Mouse (Mus musculus): ENCODE data around the gene Gm6583.

The Gm6583 gene

DNA sequence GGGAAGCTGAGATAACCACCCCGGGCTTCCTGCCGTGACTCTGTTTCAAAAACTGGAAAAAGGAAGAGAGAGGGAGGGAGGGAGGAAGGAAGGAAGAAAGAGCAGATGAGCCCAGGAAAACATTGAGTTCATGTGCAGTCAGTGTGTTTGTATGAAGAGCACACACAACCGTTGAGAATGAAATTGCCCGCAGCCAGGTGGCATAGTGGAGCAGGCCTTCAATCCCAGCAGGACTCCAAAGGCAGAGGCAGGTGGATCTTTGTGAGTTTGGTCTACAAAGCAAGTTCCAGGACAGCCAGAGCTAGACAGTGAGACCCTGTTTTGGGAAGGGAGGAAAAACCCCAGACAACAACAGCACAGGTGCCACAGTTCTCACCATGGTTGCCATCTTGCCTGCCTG, 11.5 kb upstream of the Gm6583 start:
- no peak for DNase-seq

DNA sequence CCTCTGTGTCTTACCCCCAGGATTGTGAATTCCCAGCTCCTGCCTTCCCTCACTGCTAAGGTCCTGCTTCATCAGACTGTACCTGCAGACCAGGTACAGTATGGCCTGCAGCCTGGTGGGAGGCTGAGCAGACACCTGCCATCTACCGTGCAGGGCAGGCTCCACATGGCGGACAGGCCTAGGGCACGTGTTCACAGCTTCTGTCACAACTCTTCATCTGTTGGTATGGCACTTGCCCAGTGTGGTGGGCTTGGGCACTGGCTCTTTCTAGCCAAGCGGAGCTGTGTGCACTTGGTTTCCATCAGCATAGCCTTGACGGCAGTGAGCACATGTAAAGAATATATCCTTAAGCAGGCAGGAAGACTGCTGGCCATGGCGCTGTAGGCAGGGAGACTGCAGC, 11.0 kb upstream of the Gm6583 start:
- no peak for DNase-seq

DNA sequence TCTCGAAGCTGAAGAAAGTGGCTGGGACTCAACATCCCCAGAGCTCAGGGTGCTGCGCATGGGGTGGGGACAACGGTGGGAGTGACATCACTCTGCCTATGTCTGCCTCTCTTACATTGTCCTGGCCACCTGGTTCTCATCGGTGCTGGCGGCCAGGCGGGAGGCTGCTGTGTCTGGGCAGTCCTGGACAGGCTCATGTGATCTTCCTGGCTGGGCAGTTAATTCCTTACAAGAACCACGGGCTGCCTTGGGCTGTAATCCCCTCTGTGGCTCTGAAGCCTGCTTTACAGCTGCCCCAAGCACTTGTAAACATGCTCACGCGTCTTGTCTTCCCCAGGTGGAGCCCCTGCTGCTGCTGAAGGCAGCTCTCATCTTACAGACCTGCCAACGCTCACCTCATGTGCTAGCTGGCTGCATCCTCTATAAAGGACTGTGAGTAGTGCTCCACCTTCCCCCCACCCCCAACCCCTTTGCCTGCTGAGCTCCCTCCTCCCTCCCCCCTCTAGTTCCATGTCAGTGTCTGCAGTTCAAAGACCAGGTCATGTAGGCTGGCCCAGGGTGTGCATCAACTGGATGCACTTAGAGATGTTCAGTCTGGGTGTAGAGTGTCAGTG, 8.5 kb upstream of the Gm6583 start:
- DNase-seq, result no peak

DNA sequence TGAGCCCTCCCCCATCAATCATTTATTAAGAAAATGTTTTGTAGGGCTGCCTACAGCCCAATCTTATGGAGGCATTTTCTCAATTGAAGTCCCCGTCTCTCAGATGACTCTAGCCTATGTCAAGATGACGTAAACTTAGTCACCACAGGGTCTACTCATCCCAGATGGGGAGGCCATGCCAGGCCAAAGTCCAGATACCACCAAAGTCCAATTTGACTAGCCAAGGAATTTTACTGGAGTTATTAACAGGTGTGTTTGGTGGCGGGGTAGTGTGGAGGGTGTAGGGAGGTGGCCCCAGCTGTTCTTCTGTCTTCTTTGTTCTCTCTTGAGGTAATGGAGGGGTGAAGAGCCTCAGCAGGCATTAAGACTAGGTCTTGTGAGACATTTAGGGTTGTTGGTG, 4.2 kb upstream of the Gm6583 start:
- DNase-seq, result no peak

DNA sequence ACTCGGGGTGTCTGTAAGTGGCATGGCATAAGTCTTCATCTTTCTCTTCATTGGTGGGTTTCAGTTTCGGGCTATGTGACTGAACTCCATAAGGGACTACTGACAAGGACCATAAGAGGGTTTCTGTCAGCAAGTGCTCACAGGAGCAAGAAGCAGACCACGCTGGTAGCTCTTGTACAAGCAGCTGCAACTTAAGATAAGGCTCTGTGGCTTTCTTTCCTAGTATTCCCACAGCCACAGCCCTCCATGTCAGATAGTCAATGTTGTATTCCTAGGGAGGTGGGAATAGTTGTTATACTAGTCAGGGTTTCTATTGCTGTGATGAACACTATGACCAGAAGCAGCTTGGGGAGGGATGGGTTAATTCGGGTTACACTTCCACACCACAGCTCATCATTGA, 3.7 kb upstream of the Gm6583 start:
- DNase-seq, result no peak

DNA sequence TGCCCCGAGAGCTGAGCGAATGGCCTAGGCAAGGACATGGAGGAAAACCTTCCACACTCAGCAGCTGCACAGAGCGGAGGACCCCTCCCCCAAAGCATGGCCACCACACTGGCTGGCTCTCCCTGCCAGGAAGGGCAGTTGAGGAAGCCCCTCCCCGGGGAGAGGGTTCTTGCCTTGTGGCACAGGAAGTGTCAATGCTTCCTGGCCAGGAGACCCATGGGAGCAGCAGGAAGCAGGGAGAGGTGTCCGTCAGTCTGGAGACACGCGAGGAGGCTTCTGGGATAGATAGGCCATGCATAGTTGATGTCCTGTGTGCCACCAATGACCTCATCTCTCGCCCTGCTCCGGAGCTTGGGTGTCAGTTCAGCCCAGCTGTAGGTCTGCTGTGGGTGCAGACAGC, 489 bp upstream of the Gm6583 start:
- peak; percentile 21 to 51 for DNase-seq

DNA sequence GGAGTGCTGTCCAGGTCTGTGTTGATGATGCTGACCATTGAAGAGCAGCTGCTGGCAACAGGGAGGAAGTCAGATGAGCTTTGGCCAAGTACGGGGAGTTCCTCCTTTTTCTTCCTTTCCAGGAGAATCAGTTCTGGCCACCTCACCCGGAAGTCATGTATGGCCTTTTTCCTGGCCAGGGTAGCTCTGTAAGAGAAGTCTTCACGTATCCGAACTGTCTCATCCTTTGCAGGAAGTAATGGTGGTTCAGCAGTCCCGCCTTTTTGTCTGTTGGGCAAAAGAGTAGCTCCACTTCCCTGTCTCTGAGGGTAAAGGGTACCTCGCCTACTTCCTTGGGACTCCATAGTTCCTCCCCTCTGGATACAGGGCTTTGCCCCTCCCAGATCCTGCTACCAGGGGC, 340 bp downstream of the Gm6583 start:
- no peak for DNase-seq

DNA sequence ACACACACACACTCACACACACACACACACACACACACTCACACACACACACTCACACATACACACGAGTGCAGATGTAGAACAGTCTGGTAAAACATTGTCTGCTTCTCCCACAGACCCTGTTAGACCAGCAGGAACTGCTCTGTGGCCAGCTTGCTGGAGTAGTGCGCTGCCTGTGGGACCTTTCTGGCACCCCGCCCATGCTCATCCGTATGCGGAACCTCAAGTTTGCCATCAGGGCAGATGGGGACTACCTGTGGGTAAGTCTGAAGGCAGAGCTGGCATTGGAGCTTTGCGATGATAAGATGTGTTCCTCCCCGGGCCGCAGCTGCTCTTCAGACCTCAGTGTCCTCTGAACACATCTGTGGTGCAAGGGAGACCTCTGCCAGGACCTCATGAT, 6.7 kb downstream of the Gm6583 start:
- DNase-seq, result no peak

DNA sequence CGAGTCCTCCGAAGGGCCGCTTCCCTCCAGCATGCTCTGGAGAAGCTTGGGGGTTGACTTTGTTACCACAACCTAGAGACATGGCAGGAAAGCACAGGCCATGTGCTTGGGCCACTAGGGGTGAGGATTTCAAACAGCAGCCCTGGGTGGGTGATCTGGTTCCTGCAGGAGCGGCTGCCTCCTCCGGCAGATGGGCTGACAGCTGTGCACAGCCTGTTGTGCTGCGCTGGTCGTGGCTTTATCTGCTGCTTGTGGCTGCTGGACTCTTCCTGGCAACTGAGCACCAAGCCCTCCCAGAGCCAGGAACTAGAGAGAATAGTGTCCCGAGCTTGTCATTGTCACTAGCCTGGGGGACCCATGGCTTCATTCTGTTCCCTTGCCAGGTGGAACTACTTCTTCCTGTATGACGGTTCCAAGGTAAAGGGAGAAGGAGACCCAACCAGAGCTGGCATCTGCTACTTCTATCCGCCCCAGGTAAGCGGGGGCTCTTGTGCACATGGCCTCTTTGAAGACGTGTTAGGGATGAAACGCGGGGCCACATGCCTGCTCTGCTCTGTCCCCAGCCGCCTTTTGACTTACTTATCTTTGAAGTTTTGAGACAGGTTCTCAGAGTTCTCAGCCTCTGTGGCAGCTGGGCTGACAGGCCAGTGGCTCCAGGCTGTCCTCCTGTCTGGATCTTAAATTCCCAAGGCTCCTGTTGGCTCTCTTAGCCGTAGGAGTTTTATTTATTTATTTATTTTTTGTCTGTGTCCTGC, 9.4 kb downstream of the Gm6583 start:
- DNase-seq, result no peak

DNA sequence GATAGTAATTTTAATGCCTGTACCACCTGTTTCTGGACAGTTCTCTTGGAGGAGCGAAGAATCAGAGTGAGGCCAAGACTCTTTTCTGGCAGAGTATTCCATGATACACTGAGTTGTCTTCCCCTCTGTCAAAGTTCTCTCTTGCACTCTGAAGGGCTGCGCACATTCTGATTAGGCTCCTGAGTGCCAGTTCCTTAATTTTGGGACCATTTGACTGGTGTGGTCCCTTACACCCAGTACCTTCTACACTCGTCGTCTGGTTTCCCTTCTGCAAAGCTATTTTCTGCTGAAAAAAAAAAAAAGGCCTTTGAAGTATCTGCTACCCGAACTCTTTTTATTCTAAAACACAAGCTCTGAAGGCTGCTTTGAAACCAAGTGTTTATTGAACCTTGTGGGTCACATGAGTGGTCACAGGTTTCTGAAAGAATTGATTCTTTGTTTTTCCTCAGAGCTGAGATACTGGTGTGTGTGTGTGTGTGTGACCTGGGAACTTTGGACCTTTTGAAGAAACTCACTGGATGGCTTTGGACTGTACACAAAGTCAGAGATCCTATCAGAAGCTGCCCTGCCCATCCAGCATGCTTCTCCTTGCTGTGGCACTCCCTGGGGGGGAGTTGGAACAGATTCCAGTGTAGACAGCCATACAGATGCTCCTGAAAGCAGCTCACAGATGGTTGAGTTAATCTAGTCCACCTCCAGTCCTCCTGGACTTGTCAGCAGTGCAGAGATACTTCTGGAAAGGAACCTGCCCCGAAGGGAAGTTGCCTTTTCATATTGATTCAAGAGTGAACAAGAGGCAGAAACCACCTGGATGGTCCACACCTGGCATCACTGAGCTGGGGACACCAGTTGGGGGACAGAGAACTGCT, 11.5 kb downstream of the Gm6583 start:
- DNase-seq, result no peak

DNA sequence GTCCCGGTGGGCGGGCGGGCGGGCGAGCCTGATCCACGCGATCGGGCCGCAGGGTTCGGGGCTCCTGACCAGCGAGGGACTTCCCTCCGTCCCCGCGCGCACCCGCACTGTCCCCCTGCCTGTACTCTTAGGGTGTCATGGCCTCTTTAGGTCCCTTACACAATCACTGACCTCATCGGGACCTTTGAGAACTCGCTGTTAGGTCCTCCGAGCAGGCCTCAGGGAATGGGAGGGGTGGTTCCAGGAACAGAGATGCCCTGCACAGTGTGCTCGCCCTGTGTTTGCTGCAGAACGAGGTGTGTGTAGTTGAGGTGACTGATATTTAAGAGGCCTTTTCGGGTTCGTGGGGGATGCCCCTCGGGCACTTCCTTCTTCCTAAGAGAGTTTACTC, 12.6 kb downstream of the Gm6583 start:
- DNase-seq, result peak in 1 of 2 experiments; percentile 47

DNA sequence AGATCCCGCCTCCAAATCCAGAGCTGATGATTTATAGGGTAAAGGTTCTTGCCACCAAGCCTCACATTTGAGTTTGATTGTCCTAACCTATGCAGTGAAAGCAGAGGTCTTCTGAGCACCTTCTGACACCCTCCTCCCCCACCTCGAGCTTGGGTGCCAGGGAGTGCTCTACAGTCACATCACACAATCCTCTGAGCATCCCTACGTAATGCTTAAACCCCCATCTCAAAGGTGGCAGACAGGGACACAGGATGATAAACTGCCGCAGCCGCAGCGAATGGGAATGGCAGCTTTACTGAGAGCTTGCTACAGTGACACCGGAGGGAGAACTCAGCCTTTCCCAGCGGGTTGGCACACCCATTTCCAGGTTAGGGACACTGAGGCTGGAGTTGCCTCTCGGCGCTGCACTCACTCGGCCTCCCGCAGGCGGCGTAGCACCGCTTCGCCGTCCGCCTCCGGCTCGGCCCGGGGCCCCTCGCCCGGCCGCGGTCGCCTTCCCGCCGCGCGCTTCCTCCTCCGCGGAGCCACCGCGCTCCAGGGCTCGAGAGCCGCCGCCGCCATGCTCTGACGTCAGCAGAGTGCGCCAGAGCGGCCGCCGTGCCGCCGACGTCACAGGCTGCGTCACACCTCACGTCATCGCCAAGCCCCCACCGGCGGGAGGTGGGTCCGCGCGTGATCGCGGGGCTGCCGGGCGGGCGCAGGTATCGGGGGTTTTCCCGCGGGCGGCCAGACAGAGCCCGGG, 13.2 kb downstream of the Gm6583 start, which contains the start of the genes Srrd and Hps4:
Srrd (minus strand) TSS at position 578 of the 742 bp plus-strand sequence.
Hps4 (plus strand) TSS at position 621 of the 742 bp plus-strand sequence.
- DNase-seq, result peak; percentile 81 to 82

DNA sequence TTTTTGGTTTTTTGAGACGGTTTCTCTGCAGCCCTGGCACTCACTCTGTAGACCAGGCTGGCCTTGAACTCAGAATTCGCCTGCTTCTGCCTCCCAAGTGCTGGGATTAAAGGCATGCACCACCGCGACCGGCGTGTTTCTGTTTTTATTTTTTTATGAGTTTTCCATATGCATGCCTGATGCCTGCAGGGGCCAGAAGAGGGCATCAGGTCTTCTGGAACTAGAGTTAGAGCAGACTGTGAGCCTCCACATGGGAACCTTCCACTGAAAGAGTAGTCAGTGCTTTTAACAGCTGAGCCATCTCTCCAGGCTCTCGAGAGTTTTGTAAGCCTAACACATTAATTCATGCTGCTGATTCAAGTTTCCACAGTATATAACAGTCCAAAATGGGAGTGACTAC, 16.6 kb downstream of the Gm6583 start:
- no peak for DNase-seq

DNA sequence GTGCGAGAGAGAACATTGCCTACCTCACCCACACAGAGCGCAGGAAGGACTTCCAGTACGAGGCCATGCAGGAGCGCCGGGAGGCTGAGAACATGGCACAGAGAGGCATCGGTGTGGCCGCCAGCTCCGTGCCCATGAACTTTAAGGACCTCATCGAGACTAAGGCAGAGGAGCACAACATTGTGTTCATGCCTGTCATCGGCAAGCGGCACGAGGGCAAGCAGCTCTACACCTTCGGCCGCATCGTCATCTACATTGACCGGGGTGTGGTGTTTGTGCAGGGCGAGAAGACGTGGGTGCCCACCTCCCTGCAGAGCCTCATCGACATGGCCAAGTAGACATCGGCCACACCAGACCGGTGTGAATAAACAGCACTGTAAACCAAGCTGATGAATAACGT, 18.8 kb downstream of the Gm6583 start:
- DNase-seq, result no peak

DNA sequence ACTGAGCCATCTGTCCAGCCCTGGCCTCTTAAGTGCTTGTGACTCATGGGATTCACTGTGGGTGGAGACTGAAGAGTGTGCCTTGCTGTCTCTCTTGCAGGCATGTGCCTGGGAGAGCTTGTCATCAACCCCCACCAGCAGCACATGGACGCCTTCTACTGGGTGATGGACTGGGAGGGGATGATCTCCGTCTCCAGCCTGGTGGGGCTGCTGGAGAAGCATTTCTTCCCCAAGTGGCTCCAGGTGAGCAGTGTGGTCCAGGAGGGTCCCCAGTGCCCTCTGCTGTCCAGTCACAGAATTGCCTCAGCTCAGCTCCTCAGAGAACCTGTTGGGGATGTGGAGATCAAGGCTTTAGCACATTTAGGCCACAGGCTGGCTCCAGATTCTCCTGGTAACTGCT, 20.4 kb downstream of the Gm6583 start:
- peak; percentile 36 to 48 for DNase-seq

DNA sequence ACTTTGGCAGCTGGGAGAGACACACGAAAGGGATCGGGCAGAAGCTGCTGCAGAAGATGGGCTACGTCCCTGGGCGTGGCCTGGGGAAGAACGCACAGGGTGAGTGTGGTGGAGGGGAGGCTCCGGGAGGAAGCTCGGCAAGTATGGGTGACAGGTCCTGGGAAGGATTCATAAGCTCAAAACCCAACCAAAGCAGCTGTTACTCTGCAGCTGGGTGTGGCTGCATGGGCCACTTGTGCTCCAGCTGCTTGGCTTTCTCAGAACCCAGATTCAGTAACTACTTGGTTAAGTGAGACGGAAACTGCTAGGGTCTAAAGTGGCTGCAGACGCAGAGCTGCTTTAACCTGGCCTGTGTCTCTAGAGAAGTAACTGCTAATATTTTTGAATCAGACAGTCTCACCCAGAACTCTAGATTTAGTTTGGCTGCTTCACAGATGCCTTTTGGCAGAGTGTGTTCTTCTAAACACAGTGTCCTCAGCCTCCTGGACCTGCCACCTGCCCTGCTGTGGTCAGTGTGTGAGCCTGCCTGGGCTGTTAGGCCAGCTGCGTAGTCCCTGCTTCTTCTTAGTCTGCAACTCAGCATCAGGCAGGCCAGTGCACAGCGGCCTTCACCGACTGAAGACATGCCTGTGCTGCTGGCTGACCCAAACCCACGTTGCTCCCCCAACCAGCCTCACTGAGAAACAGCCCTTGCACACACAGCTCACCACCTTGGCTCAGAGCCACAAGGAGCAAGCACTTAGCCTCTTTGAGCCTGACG, 25.8 kb downstream of the Gm6583 start:
- DNase-seq, result no peak

DNA sequence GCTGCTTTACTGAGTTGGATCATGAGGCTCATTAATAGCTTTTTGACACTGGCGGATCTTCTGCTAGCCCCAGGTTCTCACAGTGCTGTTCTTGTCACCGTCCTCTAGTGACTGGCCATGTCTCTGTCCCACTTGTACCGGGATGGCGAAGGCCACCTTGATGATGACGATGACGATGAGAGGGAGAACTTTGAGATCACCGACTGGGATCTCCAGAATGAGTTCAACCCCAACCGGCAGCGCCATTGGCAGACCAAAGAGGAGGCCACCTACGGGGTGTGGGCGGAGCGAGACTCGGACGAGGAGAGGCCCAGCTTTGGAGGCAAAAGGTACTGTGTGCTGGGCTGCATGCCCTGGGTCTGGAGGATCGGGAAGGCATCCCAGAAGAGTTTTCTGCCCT, 28.0 kb downstream of the Gm6583 start:
- no peak for DNase-seq

DNA sequence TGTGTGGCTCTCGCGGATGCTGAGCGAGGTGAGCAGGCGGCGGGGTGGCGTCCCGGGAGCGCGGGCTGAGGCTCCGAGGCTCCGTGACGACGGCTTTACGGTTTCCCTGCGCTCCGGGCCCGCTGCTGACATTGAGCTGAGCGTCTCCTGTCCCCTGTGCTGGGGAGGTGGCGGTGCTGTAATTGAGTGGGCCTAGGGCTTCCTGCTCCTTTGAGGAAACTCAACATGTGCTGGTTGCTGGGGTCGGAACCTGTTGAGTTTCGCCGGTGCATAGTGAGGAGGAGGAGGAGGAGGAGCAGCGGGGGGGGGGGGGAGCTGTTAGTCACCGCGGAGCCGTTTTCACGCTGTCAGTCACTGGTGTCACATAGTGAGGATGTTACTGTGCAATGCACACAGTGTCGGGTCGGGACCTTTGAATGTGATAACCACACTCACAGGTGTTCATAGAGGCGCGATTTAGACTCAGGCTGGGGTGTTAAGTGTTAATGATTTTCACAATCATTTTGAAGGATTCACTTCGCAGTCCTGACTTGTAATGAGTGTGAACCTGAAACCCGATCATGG, 29.3 kb downstream of the Gm6583 start:
- no peak for DNase-seq

DNA sequence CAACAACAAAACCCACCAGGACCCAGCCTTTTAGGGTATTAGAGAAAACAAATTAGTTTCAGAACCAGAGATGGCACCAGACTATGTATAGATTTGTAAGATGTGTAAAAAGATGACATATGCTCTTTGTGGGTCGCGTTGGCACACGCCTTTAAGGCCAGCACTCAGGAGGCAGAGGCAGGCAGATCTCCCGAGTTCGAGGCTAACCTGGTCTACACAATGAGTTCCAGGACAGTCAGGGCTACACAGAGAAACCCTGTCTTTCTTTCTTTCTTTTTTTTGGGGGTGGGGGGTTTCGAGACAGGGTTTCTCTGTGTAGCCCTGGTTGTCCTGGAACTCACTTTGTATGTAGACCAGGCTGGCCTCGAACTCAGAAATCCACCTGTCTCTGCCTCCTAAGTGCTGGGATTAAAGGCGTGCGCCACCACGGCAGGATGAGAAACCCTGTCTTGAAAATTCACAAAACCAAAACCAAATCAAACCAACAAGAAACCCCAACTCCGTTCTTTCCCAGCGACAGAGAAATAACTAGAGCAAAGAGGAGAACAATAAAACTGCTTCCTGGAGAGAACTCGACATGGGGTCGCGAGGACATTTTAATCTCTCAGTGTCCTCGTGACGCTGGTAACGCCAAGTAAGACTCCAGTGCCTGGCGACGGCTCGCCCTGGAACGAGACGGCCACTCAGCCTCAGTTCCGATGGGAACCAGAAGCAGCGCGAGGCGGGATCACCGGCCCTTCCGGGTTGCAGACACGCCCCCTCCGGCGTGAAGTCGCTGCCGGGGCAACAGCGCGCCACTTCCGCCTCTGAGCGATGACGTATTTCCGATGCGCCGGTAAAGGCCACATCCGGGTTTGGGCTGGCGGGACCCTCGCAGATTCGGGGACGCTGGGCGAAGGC, 30.0 kb downstream of the Gm6583 start, which contains the start of gene Tfip11:
Tfip11 (plus strand) TSS at position 813 of the 900 bp plus-strand sequence.
- DNase-seq, result peak; percentile 94 to 96

Measured in lung, adult 18-20 months (tissue).